Mouse (Mus musculus): ENCODE measurements around the gene Itga2b. TPM values are rescaled to one million over a fixed set of nuclear protein-coding genes. Genes with fewer than 3 reads are reported as not detected.
"Not testable (repeated sequence)": the region's sequence is repeated elsewhere in the genome, so short reads cannot be mapped to it uniquely, and the experiment has no call there.

The Itga2b gene
- polyA plus RNA-seq, 1 experiment: 16.0 TPM

- H3K4me3 ChIP-seq (ENCODE audit: insufficient read depth, low read depth, low read length): no peak overlapping the region
- no peak for DNase-seq
- no peak overlapping the region for H3K27ac ChIP-seq (ENCODE audit: insufficient read depth, low read depth, low read length)
- H3K36me3 ChIP-seq (ENCODE audit: control insufficient read depth, insufficient read depth, low read length): no peaks in the 10 kb centered on the region
- TF ChIP-seq POLR2A (IDR thresholded peaks at IDR 0.05; ENCODE audit: low read depth, low read length): no peak
- TF ChIP-seq CTCF (conservative IDR thresholded peaks at IDR 0.05; ENCODE audit: insufficient read depth, insufficient read length, low read depth, low read length): no peak
- H3K4me1 ChIP-seq (ENCODE audit: control insufficient read depth, insufficient read depth, low read length): no peaks in the 10 kb centered on the region; the same call in none of the 2 replicates
- H3K27me3 ChIP-seq (replicated peaks; ENCODE audit: control insufficient read depth, insufficient read depth, low read length): no peaks in the 10 kb centered on the region
- 72% methylated on average over 3 of the region's 3 CpGs for WGBS
These were observed 58.9 kb downstream of the Itga2b start for GRCm38 (mm10) chr11:102411061-102411460.

- not testable (repeated sequence) for H3K36me3 ChIP-seq (ENCODE audit: control insufficient read depth, insufficient read depth, low read length); H3K4me1 ChIP-seq (ENCODE audit: control insufficient read depth, insufficient read depth, low read length); H3K27ac ChIP-seq (ENCODE audit: insufficient read depth, low read depth, low read length); DNase-seq; H3K27me3 ChIP-seq (replicated peaks; ENCODE audit: control insufficient read depth, insufficient read depth, low read length); H3K4me3 ChIP-seq (ENCODE audit: insufficient read depth, low read depth, low read length)
- WGBS: 78% methylated on average over 3 of the region's 3 CpGs
These were observed 59.6 kb downstream of the Itga2b start for GRCm38 (mm10) chr11:102410345-102410744.

GRCm38 (mm10) chr11:102409795-102410330, 60.1 kb downstream of the Itga2b start:
- Histone ChIP-seq H3K4me3 (ENCODE audit: insufficient read depth, low read depth, low read length) (no peak overlapping the region), H3K36me3 (ENCODE audit: control insufficient read depth, insufficient read depth, low read length) (no peaks in the 10 kb centered on the region), H3K4me1 (ENCODE audit: control insufficient read depth, insufficient read depth, low read length) (peaks cover 7% of the 10 kb centered on the region), H3K27me3 (replicated peaks; ENCODE audit: control insufficient read depth, insufficient read depth, low read length) (no peaks in the 10 kb centered on the region), H3K27ac (ENCODE audit: insufficient read depth, low read depth, low read length) (peak overlapping the region; percentile 80)
- TF ChIP-seq CTCF (conservative IDR thresholded peaks at IDR 0.05; ENCODE audit: insufficient read depth, insufficient read length, low read depth, low read length): no peak
- peak; percentile 70 for DNase-seq
- 61% methylated on average over 3 of the region's 3 CpGs for WGBS

GRCm38 (mm10) chr11:102408888-102409794, 60.8 kb downstream of the Itga2b start:
- peak; percentile 73 for DNase-seq
- WGBS: 26% methylated on average over 15 of the region's 15 CpGs
- H3K27ac ChIP-seq (ENCODE audit: insufficient read depth, low read depth, low read length): peak overlapping the region; percentile 80
- peaks cover 13% of the 10 kb centered on the region for H3K4me1 ChIP-seq (ENCODE audit: control insufficient read depth, insufficient read depth, low read length)
- TF ChIP-seq POLR2A (IDR thresholded peaks at IDR 0.05; ENCODE audit: low read depth, low read length) (no peak), CTCF (conservative IDR thresholded peaks at IDR 0.05; ENCODE audit: insufficient read depth, insufficient read length, low read depth, low read length) (no peak)
- H3K27me3 ChIP-seq (replicated peaks; ENCODE audit: control insufficient read depth, insufficient read depth, low read length): no peaks in the 10 kb centered on the region
- no peaks in the 10 kb centered on the region for H3K36me3 ChIP-seq (ENCODE audit: control insufficient read depth, insufficient read depth, low read length)
- H3K4me3 ChIP-seq (ENCODE audit: insufficient read depth, low read depth, low read length): peak overlapping the region; percentile 30

DNA sequence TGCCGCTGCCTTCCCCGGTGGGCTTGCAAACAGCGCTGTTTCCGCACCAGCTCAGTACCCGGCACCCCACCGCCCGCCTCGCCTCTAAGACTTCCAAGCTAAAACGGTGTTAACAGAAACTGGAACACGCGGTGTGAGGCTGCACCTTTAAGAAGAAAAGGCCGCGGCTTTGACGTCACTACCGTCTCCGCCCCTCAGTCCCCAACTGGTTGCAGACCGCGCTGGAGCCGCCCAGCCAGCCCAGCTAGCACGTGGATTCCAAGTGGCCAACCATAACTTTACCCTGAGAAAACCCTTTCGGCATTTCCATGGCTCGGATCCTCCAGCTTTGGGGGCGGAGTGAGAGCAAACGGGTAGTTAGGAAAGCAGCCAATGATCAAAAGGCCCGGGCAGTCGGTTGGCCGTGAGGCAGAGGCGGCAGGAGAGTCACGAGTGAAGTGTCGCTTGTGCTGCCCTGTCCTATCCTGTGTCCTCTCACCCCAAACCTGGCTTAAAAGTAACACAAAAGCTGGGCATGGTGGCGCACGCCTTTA, 61.5 kb downstream of the Itga2b start:
- Histone ChIP-seq H3K4me3 (ENCODE audit: insufficient read depth, low read depth, low read length) (peak overlapping the region; percentile 81), H3K27ac (ENCODE audit: insufficient read depth, low read depth, low read length) (peak overlapping the region; percentile 97), H3K4me1 (ENCODE audit: control insufficient read depth, insufficient read depth, low read length) (peaks cover 18% of the 10 kb centered on the region), H3K36me3 (ENCODE audit: control insufficient read depth, insufficient read depth, low read length) (peaks cover 3% of the 10 kb centered on the region), H3K27me3 (replicated peaks; ENCODE audit: control insufficient read depth, insufficient read depth, low read length) (no peaks in the 10 kb centered on the region)
- under 1% methylated on average over 32 of the region's 32 CpGs for WGBS
- peak; percentile 100 for DNase-seq
- TF ChIP-seq POLR2A (IDR thresholded peaks at IDR 0.05; ENCODE audit: low read depth, low read length) (peak; percentile 81), CTCF (conservative IDR thresholded peaks at IDR 0.05; ENCODE audit: insufficient read depth, insufficient read length, low read depth, low read length) (no peak)

DNA sequence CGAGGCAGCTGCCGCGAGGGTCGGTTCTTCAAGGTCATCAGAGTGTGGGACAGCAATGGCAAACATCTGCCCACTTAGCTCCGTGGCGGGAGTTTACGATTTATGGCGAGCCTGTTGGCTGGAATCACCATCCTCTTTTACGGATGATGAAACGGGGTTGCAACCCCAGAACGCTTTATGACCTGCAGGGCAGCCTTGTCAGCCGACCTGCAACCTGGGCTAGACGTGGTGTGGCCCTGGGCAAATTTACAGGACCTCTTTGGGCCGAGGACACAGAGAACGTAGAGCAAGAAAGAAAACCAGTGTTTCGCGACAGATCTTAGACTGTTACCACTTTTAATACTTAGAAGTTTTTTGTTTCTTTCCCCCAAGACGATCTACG, 62.1 kb downstream of the Itga2b start, which contains the start of gene Slc25a39:
Gene Slc25a39 (minus strand): TSS at position 113 of the 382 bp plus-strand sequence.
- peaks cover 5% of the 10 kb centered on the region for H3K36me3 ChIP-seq (ENCODE audit: control insufficient read depth, insufficient read depth, low read length)
- peaks cover 18% of the 10 kb centered on the region for H3K4me1 ChIP-seq (ENCODE audit: control insufficient read depth, insufficient read depth, low read length)
- WGBS: 0% methylated on average over 19 of the region's 19 CpGs

More for the DNA sequence above, 62.1 kb downstream of the Itga2b start, which contains the start of gene Slc25a39:
- H3K27me3 ChIP-seq (replicated peaks; ENCODE audit: control insufficient read depth, insufficient read depth, low read length): no peaks in the 10 kb centered on the region
- H3K27ac ChIP-seq (ENCODE audit: insufficient read depth, low read depth, low read length): peak within 1 kb of the TSS; percentile 97
- H3K4me3 ChIP-seq (ENCODE audit: insufficient read depth, low read depth, low read length): peak within 1 kb of the TSS; percentile 81
- no peak for DNase-seq
- no peak for TF ChIP-seq POLR2A (IDR thresholded peaks at IDR 0.05; ENCODE audit: low read depth, low read length)
- no peak for TF ChIP-seq CTCF (conservative IDR thresholded peaks at IDR 0.05; ENCODE audit: insufficient read depth, insufficient read length, low read depth, low read length)
